Mouse (Mus musculus): ENCODE data around the gene Ncdn. TPM values are rescaled to one million over a fixed set of nuclear protein-coding genes. Genes with fewer than 3 reads are reported as not detected.
A peak's percentile ranks its signal among the peaks of the same experiment; 100 is the strongest.

Gene Ncdn
- polyA plus RNA-seq, 1 experiment: 6.6 TPM

GRCm38 (mm10) chr4:126735382-126736000, 17.7 kb downstream of the Ncdn start:
- no peak overlapping the region for H3K27ac ChIP-seq (ENCODE audit: control insufficient read depth, insufficient read depth, low read depth, low read length)
- H3K4me1 ChIP-seq (ENCODE audit: control insufficient read depth, insufficient read depth, low read length): peaks cover 19% of the 10 kb centered on the region
- no peak for TF ChIP-seq POLR2A (IDR thresholded peaks at IDR 0.05; ENCODE audit: control insufficient read depth, low read depth, low read length)
- TF ChIP-seq CTCF (IDR thresholded peaks at IDR 0.05; ENCODE audit: control insufficient read depth, insufficient read depth, insufficient replicate concordance, low read depth, low read length): no peak
- peaks cover 10% of the 10 kb centered on the region for H3K27me3 ChIP-seq (ENCODE audit: control insufficient read depth, insufficient read depth, low read length)
- H3K36me3 ChIP-seq (ENCODE audit: control insufficient read depth, insufficient read depth, low read length): no peaks in the 10 kb centered on the region
- H3K4me3 ChIP-seq (ENCODE audit: control insufficient read depth, low read depth, low read length): peak overlapping the region; percentile 71

- Histone ChIP-seq H3K36me3 (ENCODE audit: control insufficient read depth, insufficient read depth, low read length) (no peaks in the 10 kb centered on the region), H3K4me1 (ENCODE audit: control insufficient read depth, insufficient read depth, low read length) (peaks cover 19% of the 10 kb centered on the region), H3K27me3 (ENCODE audit: control insufficient read depth, insufficient read depth, low read length) (peaks cover 10% of the 10 kb centered on the region), H3K27ac (ENCODE audit: control insufficient read depth, insufficient read depth, low read depth, low read length) (no peak overlapping the region), H3K4me3 (ENCODE audit: control insufficient read depth, low read depth, low read length) (peak overlapping the region; percentile 71)
- TF ChIP-seq CTCF (IDR thresholded peaks at IDR 0.05; ENCODE audit: control insufficient read depth, insufficient read depth, insufficient replicate concordance, low read depth, low read length) (no peak), POLR2A (IDR thresholded peaks at IDR 0.05; ENCODE audit: control insufficient read depth, low read depth, low read length) (no peak)
These were observed 18.4 kb downstream of the Ncdn start for GRCm38 (mm10) chr4:126734700-126735381.

- Histone ChIP-seq H3K4me1 (ENCODE audit: control insufficient read depth, insufficient read depth, low read length) (peaks cover 19% of the 10 kb centered on the region), H3K27me3 (ENCODE audit: control insufficient read depth, insufficient read depth, low read length) (peaks cover 10% of the 10 kb centered on the region), H3K36me3 (ENCODE audit: control insufficient read depth, insufficient read depth, low read length) (no peaks in the 10 kb centered on the region), H3K4me3 (ENCODE audit: control insufficient read depth, low read depth, low read length) (no peak overlapping the region), H3K27ac (ENCODE audit: control insufficient read depth, insufficient read depth, low read depth, low read length) (no peak overlapping the region)
- TF ChIP-seq CTCF (IDR thresholded peaks at IDR 0.05; ENCODE audit: control insufficient read depth, insufficient read depth, insufficient replicate concordance, low read depth, low read length): no peak
- TF ChIP-seq POLR2A (IDR thresholded peaks at IDR 0.05; ENCODE audit: control insufficient read depth, low read depth, low read length): no peak
These were observed 19.1 kb downstream of the Ncdn start for GRCm38 (mm10) chr4:126734001-126734603.

- H3K27me3 ChIP-seq (ENCODE audit: control insufficient read depth, insufficient read depth, low read length): peaks cover 10% of the 10 kb centered on the region
- no peak for TF ChIP-seq POLR2A (IDR thresholded peaks at IDR 0.05; ENCODE audit: control insufficient read depth, low read depth, low read length)
These were observed 20.5 kb downstream of the Ncdn start for GRCm38 (mm10) chr4:126732531-126733380.

GRCm38 (mm10) chr4:126732111-126732510, 21.1 kb downstream of the Ncdn start:
- Histone ChIP-seq H3K4me3 (ENCODE audit: control insufficient read depth, low read depth, low read length) (peak overlapping the region; percentile 39), H3K4me1 (ENCODE audit: control insufficient read depth, insufficient read depth, low read length) (peaks cover 19% of the 10 kb centered on the region), H3K36me3 (ENCODE audit: control insufficient read depth, insufficient read depth, low read length) (no peaks in the 10 kb centered on the region), H3K27me3 (ENCODE audit: control insufficient read depth, insufficient read depth, low read length) (peaks cover 10% of the 10 kb centered on the region), H3K27ac (ENCODE audit: control insufficient read depth, insufficient read depth, low read depth, low read length) (no peak overlapping the region)
- no peak for TF ChIP-seq POLR2A (IDR thresholded peaks at IDR 0.05; ENCODE audit: control insufficient read depth, low read depth, low read length)

More at GRCm38 (mm10) chr4:126732531-126733380, 20.5 kb downstream of the Ncdn start:
- Histone ChIP-seq H3K27ac (ENCODE audit: control insufficient read depth, insufficient read depth, low read depth, low read length) (no peak overlapping the region), H3K4me3 (ENCODE audit: control insufficient read depth, low read depth, low read length) (peak overlapping the region; percentile 39; the same call in 1 of the 2 replicates), H3K4me1 (ENCODE audit: control insufficient read depth, insufficient read depth, low read length) (peaks cover 19% of the 10 kb centered on the region), H3K36me3 (ENCODE audit: control insufficient read depth, insufficient read depth, low read length) (no peaks in the 10 kb centered on the region)

GRCm38 (mm10) chr4:126707439-126707826, 45.8 kb downstream of the Ncdn start:
- H3K4me1 ChIP-seq (ENCODE audit: control insufficient read depth, insufficient read depth, low read length): no peaks in the 10 kb centered on the region
- H3K4me3 ChIP-seq (ENCODE audit: control insufficient read depth, low read depth, low read length): no peak overlapping the region
- no peak overlapping the region for H3K27ac ChIP-seq (ENCODE audit: control insufficient read depth, insufficient read depth, low read depth, low read length)
- H3K36me3 ChIP-seq (ENCODE audit: control insufficient read depth, insufficient read depth, low read length): peaks cover 4% of the 10 kb centered on the region
- no peaks in the 10 kb centered on the region for H3K27me3 ChIP-seq (ENCODE audit: control insufficient read depth, insufficient read depth, low read length)
- TF ChIP-seq POLR2A (IDR thresholded peaks at IDR 0.05; ENCODE audit: control insufficient read depth, low read depth, low read length) (no peak), CTCF (IDR thresholded peaks at IDR 0.05; ENCODE audit: control insufficient read depth, insufficient read depth, insufficient replicate concordance, low read depth, low read length) (no peak)
